Mouse (Mus musculus): ENCODE data around the gene Gm20388. TPM values are rescaled to one million over a fixed set of nuclear protein-coding genes. Genes with fewer than 3 reads are reported as not detected.

Gene Gm20388
- polyA plus RNA-seq, 1 experiment from 2014 or later, result not detected

DNA sequence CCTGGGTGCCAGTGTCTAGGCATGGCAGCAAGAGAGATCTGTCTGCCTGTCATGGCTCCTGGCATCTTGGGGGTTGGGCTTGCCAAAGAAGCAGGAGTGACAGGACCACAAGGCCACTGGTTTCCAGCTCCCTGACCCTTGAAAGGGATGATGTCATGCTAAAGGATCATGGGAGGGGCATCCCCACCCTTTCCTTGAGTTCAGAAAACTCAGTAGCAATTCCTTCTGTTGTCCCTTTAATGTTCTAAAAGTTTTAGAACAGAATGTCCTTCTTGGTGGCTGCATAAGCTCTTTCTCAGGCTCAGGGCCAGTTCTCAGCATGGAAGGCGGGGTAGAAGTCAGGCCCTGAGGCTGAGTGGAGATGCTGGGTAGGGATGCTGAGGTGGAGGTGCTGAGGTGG is 262.6 kb downstream of the Gm20388 start:
- no peak for ATAC-seq (replicated peaks; ENCODE audit: insufficient number of reproducible peaks, insufficient read depth, low FRiP score, low read depth)

DNA sequence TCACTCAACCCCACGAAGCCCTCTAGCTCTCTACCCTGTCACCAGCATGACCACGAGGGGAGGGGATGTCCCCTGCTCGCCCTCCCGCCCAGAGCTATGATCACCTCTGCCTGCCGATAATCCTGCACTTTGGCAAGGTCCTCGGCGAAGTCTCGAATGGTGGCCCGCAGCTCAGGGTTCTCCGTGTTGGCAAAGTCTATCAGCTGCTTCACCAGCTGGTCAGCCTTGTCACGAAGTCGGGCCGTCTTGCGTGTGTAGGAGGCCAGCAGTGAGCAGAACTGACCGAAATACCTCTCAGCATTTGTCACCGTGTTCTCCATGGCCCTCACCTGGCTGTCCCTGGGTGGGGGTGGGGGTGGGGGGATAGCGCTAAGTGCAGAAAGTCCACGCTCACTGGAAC is 264.0 kb downstream of the Gm20388 start:
- Histone ChIP-seq H3K9me3 (replicated peaks) (no peaks in the 10 kb centered on the region), H3K4me3 (no peak overlapping the region), H3K4me2 (no peak overlapping the region), H3K9ac (no peak overlapping the region), H3K36me3 (no peaks in the 10 kb centered on the region), H3K4me1 (replicated peaks) (peaks cover 24% of the 10 kb centered on the region), H3K27ac (no peak overlapping the region), H3K27me3 (peaks cover 46% of the 10 kb centered on the region)
- ATAC-seq (replicated peaks; ENCODE audit: insufficient number of reproducible peaks, insufficient read depth, low FRiP score, low read depth), result no peak
- WGBS, result 46% methylated on average over 18 of the region's 18 CpGs

More for the DNA sequence above, 262.6 kb downstream of the Gm20388 start:
- peaks cover 19% of the 10 kb centered on the region for H3K4me1 ChIP-seq (replicated peaks)
- H3K9me3 ChIP-seq (replicated peaks), result no peaks in the 10 kb centered on the region
- H3K9ac ChIP-seq, result no peak overlapping the region
- no peak overlapping the region for H3K27ac ChIP-seq
- H3K27me3 ChIP-seq, result peaks cover 54% of the 10 kb centered on the region
- H3K36me3 ChIP-seq, result no peaks in the 10 kb centered on the region
- no peak overlapping the region for H3K4me2 ChIP-seq
- WGBS, result 68% methylated on average over 1 of the region's 1 CpGs
- H3K4me3 ChIP-seq, result no peak overlapping the region

DNA sequence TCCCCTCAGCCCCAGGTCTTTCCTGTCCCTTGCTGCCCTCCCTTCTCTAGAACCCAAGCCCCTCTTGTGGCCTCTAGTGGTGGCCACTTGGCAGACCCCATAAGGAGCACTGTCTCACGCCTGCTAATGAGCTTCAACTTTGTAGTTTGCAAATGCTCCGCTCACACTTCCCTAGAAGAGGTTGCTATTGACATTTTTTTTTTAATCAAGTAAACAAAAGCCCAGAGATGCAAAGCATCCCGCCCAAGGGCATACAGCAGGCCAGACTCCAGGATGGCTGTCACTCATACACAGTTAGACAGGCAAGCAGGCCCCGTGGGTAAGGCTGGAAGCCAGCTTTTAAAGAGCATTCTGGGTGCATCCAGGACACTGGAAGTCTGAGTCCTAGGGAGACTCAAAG is 266.0 kb downstream of the Gm20388 start:
- H3K4me1 ChIP-seq (replicated peaks), result peaks cover 24% of the 10 kb centered on the region
- H3K4me2 ChIP-seq, result no peak overlapping the region
- no peaks in the 10 kb centered on the region for H3K36me3 ChIP-seq
- peaks cover 45% of the 10 kb centered on the region for H3K27me3 ChIP-seq
- no peaks in the 10 kb centered on the region for H3K9me3 ChIP-seq (replicated peaks)
- 56% methylated on average over 4 of the region's 4 CpGs for WGBS
- no peak for ATAC-seq (replicated peaks; ENCODE audit: insufficient number of reproducible peaks, insufficient read depth, low FRiP score, low read depth)
- no peak overlapping the region for H3K27ac ChIP-seq
- H3K9ac ChIP-seq, result no peak overlapping the region
- H3K4me3 ChIP-seq, result no peak overlapping the region

GRCm38 (mm10) chr8:120177318-120178123 is 266.9 kb downstream of the Gm20388 start, which contains the start of gene Fam92b:
Fam92b (minus strand) TSS chr8:120177466.
- ATAC-seq (replicated peaks; ENCODE audit: insufficient number of reproducible peaks, insufficient read depth, low FRiP score, low read depth), result peak; percentile 75
- Histone ChIP-seq H3K4me2 (peak within 1 kb of the TSS; percentile 47; the same call in 1 of the 2 replicates), H3K4me1 (replicated peaks) (peaks cover 24% of the 10 kb centered on the region), H3K4me3 (no peak within 1 kb of the TSS), H3K9ac (no peak within 1 kb of the TSS), H3K9me3 (replicated peaks) (no peaks in the 10 kb centered on the region), H3K36me3 (no peaks in the 10 kb centered on the region), H3K27me3 (peaks cover 40% of the 10 kb centered on the region), H3K27ac (no peak within 1 kb of the TSS)
- 2% methylated on average over 23 of the region's 26 CpGs for WGBS

- Histone ChIP-seq H3K27me3 (peaks cover 40% of the 10 kb centered on the region), H3K4me2 (peak overlapping the region; percentile 47; the same call in 1 of the 2 replicates), H3K27ac (no peak overlapping the region), H3K9me3 (replicated peaks) (no peaks in the 10 kb centered on the region), H3K4me3 (no peak overlapping the region), H3K36me3 (no peaks in the 10 kb centered on the region), H3K4me1 (replicated peaks) (peaks cover 24% of the 10 kb centered on the region), H3K9ac (no peak overlapping the region)
- WGBS, result 17% methylated on average over 10 of the region's 10 CpGs
- ATAC-seq (replicated peaks; ENCODE audit: insufficient number of reproducible peaks, insufficient read depth, low FRiP score, low read depth), result no peak
These were observed 267.5 kb downstream of the Gm20388 start for GRCm38 (mm10) chr8:120178124-120178514.

DNA sequence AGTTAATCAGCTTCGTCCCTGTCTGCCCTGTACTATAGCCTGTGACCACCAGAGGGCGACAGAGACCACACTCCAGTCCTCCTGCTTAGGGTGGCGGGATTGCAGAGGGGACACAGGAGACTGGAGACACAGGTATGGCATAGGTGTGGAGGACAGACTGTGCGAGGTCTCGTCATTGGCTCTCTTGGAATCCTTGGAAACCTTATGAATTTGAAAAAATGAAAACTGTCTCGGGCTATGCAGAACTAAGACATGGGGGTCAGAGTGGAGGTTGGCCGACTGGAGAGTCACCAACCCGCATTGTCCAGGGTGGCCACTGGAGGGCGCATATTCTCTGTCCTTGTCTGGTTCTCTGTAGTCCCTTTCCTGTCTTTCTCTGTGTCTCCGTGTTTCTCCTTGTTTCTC is 268.4 kb downstream of the Gm20388 start:
- Histone ChIP-seq H3K4me1 (replicated peaks) (peaks cover 25% of the 10 kb centered on the region), H3K4me3 (peak overlapping the region; percentile 35), H3K4me2 (peak overlapping the region; percentile 64), H3K27me3 (peaks cover 40% of the 10 kb centered on the region), H3K9ac (no peak overlapping the region), H3K36me3 (no peaks in the 10 kb centered on the region), H3K9me3 (replicated peaks) (no peaks in the 10 kb centered on the region), H3K27ac (no peak overlapping the region)
- under 1% methylated on average over 10 of the region's 10 CpGs for WGBS
- peak; percentile 44 for ATAC-seq (replicated peaks; ENCODE audit: insufficient number of reproducible peaks, insufficient read depth, low FRiP score, low read depth)

GRCm38 (mm10) chr8:120180445-120180970 is 269.9 kb downstream of the Gm20388 start:
- H3K4me3 ChIP-seq, result no peak overlapping the region
- WGBS, result 70% methylated on average over 7 of the region's 7 CpGs
- no peak overlapping the region for H3K27ac ChIP-seq
- no peaks in the 10 kb centered on the region for H3K9me3 ChIP-seq (replicated peaks)
- no peaks in the 10 kb centered on the region for H3K36me3 ChIP-seq
- no peak for ATAC-seq (replicated peaks; ENCODE audit: insufficient number of reproducible peaks, insufficient read depth, low FRiP score, low read depth)
- H3K27me3 ChIP-seq, result peaks cover 28% of the 10 kb centered on the region
- no peak overlapping the region for H3K4me2 ChIP-seq
- H3K9ac ChIP-seq, result no peak overlapping the region
- peaks cover 39% of the 10 kb centered on the region for H3K4me1 ChIP-seq (replicated peaks)

GRCm38 (mm10) chr8:120181274-120181673 is 270.6 kb downstream of the Gm20388 start:
- Histone ChIP-seq H3K36me3 (no peaks in the 10 kb centered on the region), H3K27me3 (peaks cover 21% of the 10 kb centered on the region), H3K27ac (no peak overlapping the region), H3K9ac (no peak overlapping the region), H3K4me1 (replicated peaks) (peaks cover 47% of the 10 kb centered on the region), H3K4me3 (no peak overlapping the region), H3K4me2 (no peak overlapping the region), H3K9me3 (replicated peaks) (no peaks in the 10 kb centered on the region)
- no peak for ATAC-seq (replicated peaks; ENCODE audit: insufficient number of reproducible peaks, insufficient read depth, low FRiP score, low read depth)
- 90% methylated on average over 5 of the region's 5 CpGs for WGBS

- Histone ChIP-seq H3K27ac (no peak overlapping the region), H3K27me3 (peaks cover 14% of the 10 kb centered on the region), H3K9me3 (replicated peaks) (no peaks in the 10 kb centered on the region), H3K4me3 (no peak overlapping the region), H3K36me3 (no peaks in the 10 kb centered on the region), H3K4me1 (replicated peaks) (peaks cover 49% of the 10 kb centered on the region), H3K9ac (no peak overlapping the region), H3K4me2 (no peak overlapping the region)
- 59% methylated on average over 4 of the region's 4 CpGs for whole genome bisulfite sequencing
- ATAC-seq (replicated peaks; ENCODE audit: insufficient number of reproducible peaks, insufficient read depth, low FRiP score, low read depth), result no peak
These were observed 271.3 kb downstream of the Gm20388 start for GRCm38 (mm10) chr8:120181861-120182414.

- Histone ChIP-seq H3K27ac (no peak overlapping the region), H3K27me3 (no peaks in the 10 kb centered on the region), H3K4me3 (no peak overlapping the region), H3K9me3 (replicated peaks) (no peaks in the 10 kb centered on the region), H3K36me3 (no peaks in the 10 kb centered on the region), H3K4me1 (replicated peaks) (peaks cover 36% of the 10 kb centered on the region), H3K4me2 (no peak overlapping the region), H3K9ac (no peak overlapping the region)
- peak; percentile 18; the same call in 1 of the 2 replicates for ATAC-seq (replicated peaks; ENCODE audit: insufficient number of reproducible peaks, insufficient read depth, low FRiP score, low read depth)
- 24% methylated on average over 9 of the region's 9 CpGs for WGBS
These were observed 273.7 kb downstream of the Gm20388 start for GRCm38 (mm10) chr8:120184366-120184765.

GRCm38 (mm10) chr8:120184850-120185792 is 274.5 kb downstream of the Gm20388 start:
- H3K27ac ChIP-seq, result peak overlapping the region; percentile 56
- H3K36me3 ChIP-seq, result no peaks in the 10 kb centered on the region
- no peaks in the 10 kb centered on the region for H3K9me3 ChIP-seq (replicated peaks)
- 26% methylated on average over 16 of the region's 17 CpGs for WGBS
- H3K9ac ChIP-seq, result peak overlapping the region; percentile 12
- H3K27me3 ChIP-seq, result no peaks in the 10 kb centered on the region
- H3K4me1 ChIP-seq (replicated peaks), result peaks cover 41% of the 10 kb centered on the region
- ATAC-seq (replicated peaks; ENCODE audit: insufficient number of reproducible peaks, insufficient read depth, low FRiP score, low read depth), result no peak; the same call in 1 of the 2 replicates
- no peak overlapping the region for H3K4me3 ChIP-seq
- peak overlapping the region; percentile 13; the same call in 1 of the 2 replicates for H3K4me2 ChIP-seq
